ENCODE assay signal across 10 mouse cellular contexts in genomic region chr11:59300185-59300584, GRCm38 (mm10). TPM values are rescaled to one million over a fixed set of nuclear protein-coding genes. Genes with fewer than 3 reads are reported as not detected.
DNase-seq lines count a peak whose midpoint lies in the region; ATAC-seq and TF ChIP-seq lines count a peak whose summit lies in the region.
"Had no signal": no experiment of that assay in that cellular context is flagged by ENCODE, and none has a peak within 500 bp of the region (broad histone marks: within the 10 kb centered on the region; RNA-seq: fewer than 3 reads in every experiment).

No protein-coding gene starts in this region.

- no peaks in the 10 kb centered on the region for H3K9me3 ChIP-seq in kidney, embryonic 14.5 days (ENCODE audit: control insufficient read depth, low read length)
- H3K9me3 ChIP-seq in CH12.LX (replicated peaks; ENCODE audit: low read length): no peaks in the 10 kb centered on the region
- H3K9me3 ChIP-seq: embryonic facial prominence, embryonic 13.5 days; hindbrain, embryonic 15.5 days had no signal

- H3K27me3 ChIP-seq in kidney, embryonic 14.5 days (ENCODE audit: control insufficient read depth, insufficient read depth, low read length): peaks cover 20% of the 10 kb centered on the region
- H3K27me3 ChIP-seq in CH12.LX (replicated peaks): peaks cover 88% of the 10 kb centered on the region

- TF ChIP-seq POLR2A in CH12.LX (IDR thresholded peaks at IDR 0.05; ENCODE audit: low read depth, low read length): no peak

- no peak overlapping the region for H3K27ac ChIP-seq in kidney, embryonic 14.5 days (ENCODE audit: low read depth, low read length)
- H3K27ac ChIP-seq in CH12.LX (ENCODE audit: insufficient read depth, low read depth): no peak overlapping the region
- H3K27ac ChIP-seq: embryonic facial prominence, embryonic 13.5 days; hindbrain, embryonic 15.5 days had no signal

- in situ Hi-C loops in CH12.LX (cut with MboI; ENCODE audit: low pct_ligation_motif_present, low pct_unique_long_range_greater_than_20kb, low sequenced_read_pairs): no loop called here

- no peak for TF ChIP-seq EP300 in CH12.LX (IDR thresholded peaks at IDR 0.05; ENCODE audit: low read length)

- no peaks in the 10 kb centered on the region for H3K79me2 ChIP-seq in CH12.LX (replicated peaks; ENCODE audit: control insufficient read depth, extremely low read depth, insufficient read depth, poor library complexity, severe bottlenecking)

- DNase-seq in CD4-positive, CD25-positive, alpha-beta regulatory T cell, adult 2 months (ENCODE audit: low read depth, low spot score): peak; percentile 50
- DNase-seq in kidney, adult 9 months: peak; percentile 43
- DNase-seq in CH12.LX (ENCODE audit: extremely low read depth): peak; percentile 48
- peak; percentile 67 to 72 for DNase-seq in kidney, postnatal 4 days
- DNase-seq in heart, adult 9 months (ENCODE audit: low spot score in 2 of 2): no peak

- peak; percentile 41 for TF ChIP-seq RAD21 in CH12.LX (IDR thresholded peaks at IDR 0.05; ENCODE audit: low read depth, low read length)

- H3K4me2 ChIP-seq in kidney, embryonic 14.5 days (replicated peaks; ENCODE audit: low read depth, low read length): no peak overlapping the region
- H3K4me2 ChIP-seq in CH12.LX (ENCODE audit: insufficient read depth, low read depth, poor library complexity, severe bottlenecking): no peak overlapping the region
- H3K4me2 ChIP-seq: embryonic facial prominence, embryonic 13.5 days; hindbrain, embryonic 15.5 days had no signal

- H3K4me1 ChIP-seq in kidney, embryonic 14.5 days (ENCODE audit: control insufficient read depth, insufficient read depth, low read length): no peaks in the 10 kb centered on the region
- H3K4me1 ChIP-seq in CH12.LX (ENCODE audit: control insufficient read depth in 1 of 2, insufficient read depth in 2 of 2): no peaks in the 10 kb centered on the region
- H3K4me1 ChIP-seq: embryonic facial prominence, embryonic 13.5 days had no signal

- H3K9ac ChIP-seq in kidney, embryonic 14.5 days (ENCODE audit: low read depth, low read length): no peak overlapping the region
- H3K9ac ChIP-seq in CH12.LX (ENCODE audit: insufficient read depth, low read depth): no peak overlapping the region
- H3K9ac ChIP-seq: embryonic facial prominence, embryonic 13.5 days; hindbrain, embryonic 15.5 days had no signal

- H3K36me3 ChIP-seq in kidney, embryonic 14.5 days (ENCODE audit: control insufficient read depth, insufficient read depth, low read length): no peaks in the 10 kb centered on the region
- no peaks in the 10 kb centered on the region for H3K36me3 ChIP-seq in CH12.LX (replicated peaks in 1 of 2; ENCODE audit: control insufficient read depth in 1 of 2, insufficient read depth in 1 of 2, low read length in 1 of 2)
- H3K36me3 ChIP-seq: embryonic facial prominence, embryonic 13.5 days; hindbrain, embryonic 15.5 days had no signal

- peak; percentile 31 to 74; a peak in 3 of 4 replicates for TF ChIP-seq CTCF in CH12.LX (conservative IDR thresholded peaks at IDR 0.05 in 1 of 2, IDR thresholded peaks at IDR 0.05 in 1 of 2; ENCODE audit: low read depth in 2 of 2, low read length in 2 of 2)

- 23% methylated on average over 3 of the region's 3 CpGs for WGBS in kidney, embryonic 14.5 days

- H3K4me3 ChIP-seq in kidney, embryonic 14.5 days (ENCODE audit: low read length): no peak overlapping the region
- no peak overlapping the region for H3K4me3 ChIP-seq in CH12.LX (replicated peaks in 1 of 3; ENCODE audit: low read depth in 2 of 3, low read length in 2 of 3, poor library complexity in 1 of 3)
- H3K4me3 ChIP-seq: embryonic facial prominence, embryonic 13.5 days; hindbrain, embryonic 15.5 days had no signal

- no peak for ATAC-seq in CD4-positive, CD25-positive, alpha-beta regulatory T cell, adult 4 months
- ATAC-seq in kidney, embryonic 14.5 days (ENCODE audit: low FRiP score, low TSS enrichment): no peak
- no peak for ATAC-seq in monocyte, adult 5-6 weeks (replicated peaks; ENCODE audit: insufficient number of reproducible peaks, low FRiP score, low TSS enrichment, poor library complexity, severe bottlenecking)

- dilution Hi-C loops in CH12.LX (cut with MboI; ENCODE audit: extremely low pct_ligation_motif_present, extremely low pct_unique_long_range_greater_than_20kb, low sequenced_read_pairs): no loop called here

TF ChIP-seq in CH12.LX, 34 proteins besides CTCF, POLR2A, EP300 and RAD21:
- no peak for TF ChIP-seq ZMIZ1 (IDR thresholded peaks at IDR 0.05; ENCODE audit: low read depth, low read length)
- TF ChIP-seq SMC3 (IDR thresholded peaks at IDR 0.05; ENCODE audit: low read depth, low read length): peak; percentile 61
TF ChIP-seq in CH12.LX: peak in this region for 1.

RNA-seq across cellular contexts. Expression of gene Wnt9a, which starts 6.5 kb away (rescaled TPM):
- not detected for polyA plus RNA-seq in CD4-positive, CD25-positive, alpha-beta regulatory T cell, adult 4 months (2017; shearing (Covaris generic))
- polyA plus RNA-seq in kidney, embryonic 14.5 days (2014; fragmentation: Nextera tagmentation; extraction: Ambion mirVana): 0.64 and 0.85 TPM in 2 replicates
- total RNA-seq in CH12.LX (2012; rRNA removed) (not detected in 2 replicates), CH12.LX (2014; rRNA removed) (not detected in 2 replicates)
- not detected in 2 replicates for polyA plus RNA-seq in CH12.LX (2012; ENCODE audit: insufficient read length, low read depth)
- 0.10 TPM in 1 of 3 replicates, not detected in the others for total RNA-seq in monocyte, adult 5-6 weeks (2017)

RNA-seq across cellular contexts. Expression of gene Wnt3a, which starts 9.6 kb away (rescaled TPM):
- not detected for polyA plus RNA-seq in CD4-positive, CD25-positive, alpha-beta regulatory T cell, adult 4 months (2017; shearing (Covaris generic))
- polyA plus RNA-seq in kidney, embryonic 14.5 days (2014; fragmentation: Nextera tagmentation; extraction: Ambion mirVana): not detected in 2 replicates
- not detected in 2 replicates for total RNA-seq in CH12.LX (2012; rRNA removed)
- not detected in 2 replicates for total RNA-seq in CH12.LX (2014; rRNA removed)
- polyA plus RNA-seq in CH12.LX (2012; ENCODE audit: insufficient read length, low read depth): not detected in 2 replicates
- not detected in 3 replicates for total RNA-seq in monocyte, adult 5-6 weeks (2017)

Comparison
In these comparisons a context has a peak if more than half of its experiments do, and no peak if none do; other contexts are left out.
1. DNase-seq: peak in CD4-positive, CD25-positive, alpha-beta regulatory T cell, adult 2 months (single experiment), kidney, adult 9 months (single experiment), CH12.LX (single experiment) and kidney, postnatal 4 days (2 of 2); none in heart, adult 9 months (0 of 2).